Mouse (Mus musculus): ENCODE measurements around the gene Myl4. TPM values are rescaled to one million over a fixed set of nuclear protein-coding genes. Genes with fewer than 3 reads are reported as not detected.
"Not testable (repeated sequence)": the region's sequence is repeated elsewhere in the genome, so short reads cannot be mapped to it uniquely, and the experiment has no call there.

Myl4 gene
- total RNA-seq (2021), result 2.9 and 3.4 TPM in 2 replicates
- long read RNA-seq, partial matches to known transcripts, result 1 of 4 reads
- long read RNA-seq, other reads (novel, unspliced or antisense), result 3 of 4 reads

GRCm38 (mm10) chr11:104550406-104550974, at the start of gene Myl4, which contains the start of gene Cdc27:
Gene Myl4 (plus strand): TSS chr11:104550663.
Gene Cdc27 (minus strand): TSS chr11:104550620.
- peak; percentile 97 for DNase-seq

- DNase-seq, result no peak
Observed at GRCm38 (mm10) chr11:104508455-104508854, 42.0 kb upstream of the Myl4 start.

GRCm38 (mm10) chr11:104510606-104511005, 39.9 kb upstream of the Myl4 start:
- no peak for DNase-seq

DNA sequence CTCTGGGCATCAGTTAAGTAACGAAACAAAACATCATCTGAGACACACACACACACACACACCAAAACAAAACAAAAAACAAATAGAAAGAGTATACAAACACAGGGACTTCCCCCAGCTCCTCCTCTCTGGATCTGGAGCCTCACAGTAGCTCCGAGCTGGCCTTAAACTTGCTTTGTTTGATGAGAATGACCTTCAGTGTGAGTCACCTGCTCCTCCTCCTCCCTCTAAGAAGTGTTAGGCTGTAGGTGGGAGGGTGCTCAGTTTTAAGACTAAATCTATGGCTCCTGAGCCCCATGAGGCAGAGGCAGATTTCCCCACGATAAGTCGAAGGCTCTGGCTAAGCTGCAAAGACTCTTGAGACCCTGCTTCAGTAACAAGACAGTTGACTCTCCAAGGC, 38.0 kb upstream of the Myl4 start:
- peak; percentile 12 for DNase-seq

- no peak for DNase-seq
Observed at GRCm38 (mm10) chr11:104525935-104526334, 24.5 kb upstream of the Myl4 start.

GRCm38 (mm10) chr11:104536843-104537242, 13.6 kb upstream of the Myl4 start:
- no peak for DNase-seq

GRCm38 (mm10) chr11:104537945-104538555, 12.4 kb upstream of the Myl4 start:
- no peak for DNase-seq

- DNase-seq, result no peak
Observed at GRCm38 (mm10) chr11:104539811-104540210, 10.7 kb upstream of the Myl4 start.

DNA sequence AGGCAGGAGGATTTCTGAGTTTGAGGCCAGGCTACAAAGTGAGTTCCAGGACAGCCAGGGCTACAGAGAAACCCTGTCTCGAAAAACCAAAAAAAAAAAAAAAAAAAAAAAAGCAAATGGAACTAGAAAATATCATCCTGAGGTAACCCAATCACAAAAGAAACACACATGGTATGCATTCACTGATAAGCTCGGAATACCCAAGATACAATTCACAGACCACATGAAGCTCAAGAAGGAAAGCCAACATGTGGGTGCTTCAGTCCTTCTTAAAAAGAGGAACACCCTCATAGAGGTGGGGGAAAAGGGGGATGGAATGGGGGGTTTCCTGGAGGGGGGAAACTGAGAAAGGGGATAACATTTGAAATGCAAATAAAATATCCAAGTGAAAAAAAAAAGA, 7.1 kb upstream of the Myl4 start:
- not testable (repeated sequence) for DNase-seq

DNA sequence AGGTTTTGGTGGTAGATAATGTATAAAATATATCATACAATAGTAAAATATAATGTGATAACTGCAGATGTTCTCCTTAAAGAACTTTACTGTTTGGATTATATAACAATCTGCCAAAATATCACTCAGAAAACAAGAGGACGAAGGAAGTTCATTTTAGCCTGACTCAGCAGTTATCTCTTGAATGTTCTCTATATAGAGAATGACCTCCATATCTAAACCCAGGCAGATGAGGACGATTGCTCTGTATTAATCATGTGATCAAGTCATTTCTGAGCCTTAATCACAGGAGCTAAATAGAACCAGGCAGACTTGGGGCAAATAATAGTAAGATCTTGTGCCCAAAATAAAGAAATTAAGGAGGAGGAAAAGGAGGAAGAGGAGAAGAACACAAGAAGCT, 6.0 kb upstream of the Myl4 start:
- DNase-seq, result no peak

GRCm38 (mm10) chr11:104547502-104547901, 3.0 kb upstream of the Myl4 start:
- no peak for DNase-seq

- DNase-seq, result peak; percentile 76
Observed at GRCm38 (mm10) chr11:104549438-104550405, 741 bp upstream of the Myl4 start.

- DNase-seq, result no peak
Observed at GRCm38 (mm10) chr11:104558065-104558464, 7.6 kb downstream of the Myl4 start.

DNA sequence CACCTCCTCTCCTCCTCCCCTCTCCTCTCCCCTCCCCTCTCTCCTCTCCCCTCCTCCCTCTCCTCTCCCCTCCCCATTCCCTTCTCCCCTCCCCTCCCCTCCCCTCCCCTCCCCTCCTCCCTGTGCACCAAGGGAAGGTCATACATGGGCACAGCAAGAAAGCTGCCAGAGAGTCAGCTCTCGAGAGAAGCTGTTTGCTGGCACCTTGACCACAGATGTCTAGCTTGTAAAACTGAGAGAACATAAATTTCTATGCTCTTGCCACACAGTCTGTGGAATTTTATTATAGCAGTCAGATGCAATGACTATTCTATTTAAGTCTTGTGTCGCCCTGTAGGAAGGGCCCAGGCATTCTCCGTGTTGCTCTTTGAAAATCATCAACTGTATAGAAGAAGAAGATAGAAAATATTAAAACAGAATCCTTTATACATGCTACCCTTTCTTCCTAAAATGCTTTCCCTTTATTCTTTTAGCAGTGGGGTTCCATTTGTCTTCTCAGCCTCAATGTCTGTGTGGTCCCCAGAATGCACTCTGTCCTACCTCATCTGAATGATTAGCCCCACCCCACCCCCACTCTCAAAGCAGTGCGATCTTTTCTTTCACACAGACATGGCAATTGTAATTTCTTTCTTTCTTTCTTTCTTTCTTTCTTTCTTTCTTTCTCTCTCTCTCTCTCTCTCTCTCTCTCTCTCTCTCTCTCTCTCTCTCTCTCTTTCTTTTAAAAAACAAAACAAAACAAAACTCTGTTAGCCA, 8.4 kb downstream of the Myl4 start:
- no peak for DNase-seq

DNA sequence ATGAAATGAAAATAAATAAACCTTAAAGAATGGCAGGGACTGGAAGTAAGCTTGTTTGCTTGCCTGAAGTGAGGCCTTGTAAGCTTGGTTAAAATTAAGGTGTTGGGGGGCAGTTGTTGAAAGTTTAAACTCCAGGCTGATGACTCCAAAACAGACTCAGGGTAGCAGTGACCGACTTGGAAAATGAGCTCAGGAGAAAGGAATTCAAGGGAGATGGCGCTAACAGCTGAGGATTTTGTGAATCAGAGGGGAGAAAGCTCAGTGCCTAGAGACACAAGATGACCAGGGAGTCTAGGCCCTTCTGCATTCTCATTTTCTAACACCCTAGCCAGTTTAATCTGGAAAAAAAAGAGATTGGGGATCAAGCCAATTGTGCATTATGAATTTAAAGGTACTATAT, 10.5 kb downstream of the Myl4 start:
- no peak for DNase-seq

DNA sequence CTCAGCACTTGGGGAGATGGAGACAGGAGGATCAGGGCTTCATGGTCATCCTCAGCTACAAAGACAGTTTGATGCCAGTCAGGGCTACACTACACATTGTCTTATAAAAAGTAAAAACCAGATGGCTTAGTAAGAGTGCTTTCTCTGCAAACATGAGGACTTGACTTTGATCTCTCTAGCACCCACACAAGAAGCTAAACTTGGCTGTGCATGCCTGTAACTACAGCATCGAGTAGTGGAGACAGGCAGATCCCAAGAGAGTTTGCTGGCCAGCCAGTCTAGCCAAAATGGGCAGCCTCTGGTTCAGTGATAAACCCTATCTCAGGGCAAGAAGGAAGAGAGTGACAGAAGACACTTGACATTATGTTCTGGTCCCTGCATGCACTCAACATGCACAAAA, 13.0 kb downstream of the Myl4 start:
- no peak for DNase-seq

DNA sequence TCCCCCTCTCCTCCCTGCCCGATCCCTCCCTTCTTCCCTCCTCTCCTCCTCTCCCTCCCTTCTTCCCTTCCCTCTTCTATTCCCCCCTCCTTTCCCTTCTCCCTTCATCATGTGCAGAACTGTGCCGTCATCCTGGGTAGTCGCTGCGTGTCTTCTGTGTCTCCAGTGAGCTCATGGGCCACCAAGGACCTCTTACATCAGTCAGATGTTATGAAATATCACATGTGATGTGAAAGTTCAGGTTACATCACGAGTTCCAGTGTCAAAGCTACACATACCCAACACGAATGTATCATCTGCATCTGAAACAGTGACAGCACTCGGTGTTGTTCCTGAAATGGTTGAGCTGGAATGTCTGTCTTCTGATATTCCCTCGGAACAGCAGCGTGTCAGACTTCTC, 14.7 kb downstream of the Myl4 start:
- no peak for DNase-seq

GRCm38 (mm10) chr11:104566097-104566496, 15.6 kb downstream of the Myl4 start:
- no peak for DNase-seq

- no peak for DNase-seq
Observed at GRCm38 (mm10) chr11:104566796-104567195, 16.3 kb downstream of the Myl4 start.

DNA sequence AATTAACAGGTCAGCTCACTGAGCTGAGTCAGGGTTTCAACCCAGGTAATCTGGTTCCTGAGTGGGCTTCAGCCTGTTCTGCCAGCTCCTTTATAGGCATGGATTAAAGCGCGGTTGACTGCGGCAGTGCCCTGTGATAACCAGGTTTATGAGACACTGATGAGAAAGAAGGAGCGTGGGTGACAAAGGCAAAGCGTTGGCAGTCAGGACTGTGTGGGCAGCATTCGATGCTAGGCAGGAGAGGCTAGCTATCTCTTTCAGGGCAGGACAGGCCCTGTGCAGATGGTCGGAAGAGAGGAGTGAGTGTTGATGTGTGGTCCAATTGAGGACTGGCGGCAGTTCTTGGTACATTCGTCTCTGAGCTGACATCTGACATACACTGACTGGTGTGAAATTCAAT, 17.3 kb downstream of the Myl4 start:
- DNase-seq, result no peak

- no peak for DNase-seq
Observed at GRCm38 (mm10) chr11:104568326-104568725, 17.9 kb downstream of the Myl4 start.

DNA sequence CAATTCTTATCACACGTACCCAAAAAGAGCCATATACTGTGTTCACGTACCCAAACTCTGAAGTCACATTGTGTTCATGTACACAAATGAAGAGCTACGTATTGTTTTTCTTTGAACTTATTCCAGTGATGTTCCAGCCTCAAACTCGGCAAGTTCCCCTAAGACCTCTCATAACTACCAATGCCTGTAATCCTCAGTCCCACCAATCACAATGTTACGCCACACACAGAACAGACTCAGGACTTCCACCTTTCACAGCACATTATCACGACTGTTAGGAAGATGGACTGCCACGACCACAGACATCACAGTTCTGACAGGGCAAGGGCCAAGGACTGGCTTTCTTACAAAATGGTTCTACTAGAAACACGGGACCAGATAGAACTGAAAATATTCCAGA, 20.1 kb downstream of the Myl4 start:
- DNase-seq, result not testable (repeated sequence)

Data from adrenal gland, postnatal 25 days (tissue).